Mouse (Mus musculus) activated CD4-positive, CD25-positive, alpha-beta regulatory T cell (primary cell): ENCODE results near the gene Gm5726. TPM values are rescaled to one million over a fixed set of nuclear protein-coding genes. Genes with fewer than 3 reads are reported as not detected.

ENCODE experiments used
- polyA plus RNA-seq, 2 experiments: library from polyadenylated mRNA; unstranded; fragments of 100-300 nt; shearing (Covaris generic); gene quantifications; one replicate each; pipeline ENCODE4 v1.2.1; 2017

The Gm5726 gene
- not detected for polyA plus RNA-seq

GRCm38 (mm10) chr7:20545657-20546056 is at the start of gene Gm5726:
TSS of gene Gm5726 (minus strand) at chr7:20545757.

GRCm38 (mm10) chr7:20576141-20576540 is 30.6 kb upstream of the Gm5726 start, which contains the start of gene Gm4141:
TSS of gene Gm4141 (minus strand) at chr7:20576241.

GRCm38 (mm10) chr7:20533537-20533936 is 12.0 kb downstream of the Gm5726 start, which contains the start of gene Vmn1r104:
TSS of gene Vmn1r104 (plus strand) at chr7:20533837.

GRCm38 (mm10) chr7:20510434-20510833 is 35.1 kb downstream of the Gm5726 start, which contains the start of gene Vmn1r103:
TSS of gene Vmn1r103 (minus strand) at chr7:20510534.

Other genes with a start within 250 kb of the Gm5726 start
- gene Gm4133, start 211.7 kb downstream of the Gm5726 start, polyA plus RNA-seq = not detected
- gene Gm5728, start 170.3 kb downstream of the Gm5726 start, polyA plus RNA-seq = not detected
- not detected for gene Vmn1r100, start 127.8 kb downstream of the Gm5726 start, polyA plus RNA-seq
- gene Vmn1r101, start 103.2 kb downstream of the Gm5726 start, polyA plus RNA-seq = not detected
- not detected for gene Gm10670, start 70.8 kb downstream of the Gm5726 start, polyA plus RNA-seq
- gene Vmn1r103, start 35.2 kb downstream of the Gm5726 start, polyA plus RNA-seq = not detected
- not detected for gene Vmn1r104, start 11.9 kb downstream of the Gm5726 start, polyA plus RNA-seq
- not detected for gene Gm4141, start 30.5 kb upstream of the Gm5726 start, polyA plus RNA-seq
- under 1 TPM in 1 of 2 experiments, not detected in 1; 0.36 TPM for gene Gm4513, start 53.3 kb upstream of the Gm5726 start, polyA plus RNA-seq
- gene Vmn1r107, start 123.2 kb upstream of the Gm5726 start, polyA plus RNA-seq = under 1 TPM; 0.27 to 0.29 TPM
- gene Vmn1r111, start 157.5 kb upstream of the Gm5726 start, polyA plus RNA-seq = not detected
- under 1 TPM in 1 of 2 experiments, not detected in 1; 0.27 TPM for gene Gm10668, start 184.9 kb upstream of the Gm5726 start, polyA plus RNA-seq
- not detected for gene Vmn1r112, start 225.4 kb upstream of the Gm5726 start, polyA plus RNA-seq
- not detected for gene Vmn1r113, start 241.5 kb upstream of the Gm5726 start, polyA plus RNA-seq